Mouse (Mus musculus) midbrain, embryonic 10.5 days (tissue): ENCODE measurements around the gene Snapc3. TPM values are rescaled to one million over a fixed set of nuclear protein-coding genes. Genes with fewer than 3 reads are reported as not detected.
"Not testable (repeated sequence)": the region's sequence is repeated elsewhere in the genome, so short reads cannot be mapped to it uniquely, and the experiment has no call there.

ENCODE experiments used
- DNase-seq: peaks from one replicate; pipeline ENCODE4 v3.0.0-alpha.2; 2017; ENCODE audit warnings: low spot score
- H3K27ac ChIP-seq: fragments of 300-500 bp; sonication (generic); replicated peaks from 2 replicates; pipeline ENCODE4 v1.5.1; 2016; ENCODE audit warnings: mild to moderate bottlenecking
- H3K27me3 ChIP-seq: fragments of 300-500 bp; sonication (generic); 2 replicates; pipeline ENCODE4 v1.6.1; 2016; ENCODE audit warnings: low read depth, mild to moderate bottlenecking; ENCODE audit not compliant: poor library complexity, severe bottlenecking
- H3K36me3 ChIP-seq: fragments of 300-500 bp; sonication (generic); 2 replicates; pipeline ENCODE4 v1.6.1; 2016; ENCODE audit warnings: mild to moderate bottlenecking, moderate library complexity
- H3K4me1 ChIP-seq: fragments of 300-500 bp; sonication (generic); 2 replicates; pipeline ENCODE4 v1.6.1; 2016
- H3K4me3 ChIP-seq: fragments of 300-500 bp; sonication (generic); 2 replicates; pipeline ENCODE4 v1.5.1; 2016; ENCODE audit warnings: mild to moderate bottlenecking, moderate library complexity
- H3K9me3 ChIP-seq: fragments of 300-500 bp; sonication (generic); replicated peaks from 2 replicates; pipeline ENCODE4 v1.6.1; 2016; ENCODE audit warnings: mild to moderate bottlenecking
- WGBS: fragments of 180-500 bp; shearing (Covaris S2); methylation state at CpG from one replicate; pipeline ENCODE4 v1.1.7; 2016; 5-methylcytosine and 5-hydroxymethylcytosine counted together
- polyA plus RNA-seq: library from polyadenylated mRNA; unstranded; fragments of >200 nt; fragmentation: Nextera tagmentation; extraction: Ambion mirVana; gene quantifications from 2 replicates; pipeline ENCODE4 v1.2.1, GENCODE M21; 2016

The Snapc3 gene
- polyA plus RNA-seq, 1 experiment from 2014 or later: 57.7 TPM

DNA sequence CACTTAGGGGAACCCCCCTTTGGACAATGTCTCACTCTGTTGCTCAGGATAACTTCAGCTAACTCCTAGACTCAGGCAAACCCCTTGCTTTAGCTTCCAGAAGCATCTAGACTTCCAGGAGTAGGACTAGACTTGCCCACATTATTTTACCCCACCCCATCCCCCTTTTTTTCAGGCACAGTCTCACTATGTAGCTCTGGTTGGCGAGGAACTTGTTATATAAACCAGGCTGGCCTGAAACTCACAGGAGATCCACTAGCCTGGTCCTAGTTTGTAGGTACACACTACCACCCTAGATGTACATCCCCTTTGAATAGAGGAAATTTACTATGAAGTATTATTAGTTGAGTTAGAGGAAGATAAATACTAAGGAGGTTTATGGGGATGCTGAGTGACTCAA lies 96.7 kb downstream of the Snapc3 start:
- Histone ChIP-seq H3K36me3 (no peaks in the 10 kb centered on the region), H3K9me3 (no peaks in the 10 kb centered on the region), H3K27ac (no peak overlapping the region), H3K4me3 (no peak overlapping the region), H3K4me1 (peaks cover 12% of the 10 kb centered on the region), H3K27me3 (no peaks in the 10 kb centered on the region)
- 89% methylated on average over 1 of the region's 1 CpGs for WGBS
- no peak for DNase-seq

DNA sequence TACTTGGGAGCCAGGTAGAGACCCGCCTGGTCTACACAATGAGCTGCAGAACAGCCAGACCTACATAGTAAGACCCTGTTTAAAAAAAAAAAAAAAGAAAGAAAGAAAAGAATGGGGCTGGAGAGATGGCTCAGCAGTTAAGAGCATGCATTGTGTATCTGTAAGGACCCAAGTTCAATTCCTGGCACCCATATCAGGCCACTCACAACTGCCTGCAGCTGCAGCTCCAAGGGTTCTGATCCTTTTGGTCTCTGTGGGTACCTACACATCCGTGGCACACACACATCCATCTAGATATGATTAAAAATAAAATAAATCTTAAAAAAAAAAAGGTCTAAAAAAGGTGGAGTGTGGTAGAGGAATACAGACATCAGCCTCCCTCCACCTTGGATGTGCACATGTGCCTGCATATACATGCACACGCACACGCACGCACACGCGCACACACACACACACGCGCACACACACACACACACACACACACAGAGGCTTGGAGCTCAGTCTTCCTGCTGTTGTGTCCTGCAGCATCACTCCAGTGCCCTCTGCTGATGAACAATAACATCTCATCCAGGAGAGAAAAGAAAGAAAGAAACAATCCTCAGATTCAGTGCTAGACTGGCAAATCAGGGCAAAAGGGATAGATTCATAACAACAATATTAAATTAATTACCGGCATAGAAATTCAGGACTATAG lies 97.6 kb downstream of the Snapc3 start:
- Histone ChIP-seq H3K27ac (no peak overlapping the region), H3K4me3 (no peak overlapping the region), H3K4me1 (peaks cover 12% of the 10 kb centered on the region), H3K27me3 (no peaks in the 10 kb centered on the region), H3K9me3 (no peaks in the 10 kb centered on the region), H3K36me3 (no peaks in the 10 kb centered on the region)
- no peak for DNase-seq
- 87% methylated on average over 10 of the region's 10 CpGs for WGBS

- H3K9me3 ChIP-seq, H3K4me1 ChIP-seq, H3K27ac ChIP-seq, H3K36me3 ChIP-seq, H3K4me3 ChIP-seq, H3K27me3 ChIP-seq, DNase-seq: not testable (repeated sequence)
- 92% methylated on average over 5 of the region's 6 CpGs for WGBS
Measured at GRCm38 (mm10) chr4:83516144-83516543, 98.6 kb downstream of the Snapc3 start.

Other genes with a start within 250 kb of the Snapc3 start
- 1.8 and 2.6 TPM in 2 replicates for gene Ttc39b, start 93.5 kb upstream of the Snapc3 start, polyA plus RNA-seq
- 302 and 314 TPM in 2 replicates for gene Psip1, start 68.7 kb downstream of the Snapc3 start, polyA plus RNA-seq
- gene Ccdc171, start 107.8 kb downstream of the Snapc3 start, polyA plus RNA-seq: 4.3 and 5.1 TPM in 2 replicates